Mouse (Mus musculus): ENCODE results near the gene Adgrg6. TPM values are rescaled to one million over a fixed set of nuclear protein-coding genes. Genes with fewer than 3 reads are reported as not detected.

The Adgrg6 gene
- polyA plus RNA-seq, 1 experiment from 2014 or later = 0.27 TPM

Other genes with a start within 250 kb of the Adgrg6 start
- gene Vta1, start 159.9 kb upstream of the Adgrg6 start, polyA plus RNA-seq (2016; fragmentation: Nextera tagmentation; extraction: Ambion mirVana) = 115 and 119 TPM in 2 replicates
- 0.55 and 0.59 TPM in 2 replicates for gene Nmbr, start 159.9 kb upstream of the Adgrg6 start, polyA plus RNA-seq (2016; fragmentation: Nextera tagmentation; extraction: Ambion mirVana)
- 0.10 TPM in 1 of 2 replicates, not detected in the other for gene Gje1, start 172.6 kb upstream of the Adgrg6 start, polyA plus RNA-seq (2016; fragmentation: Nextera tagmentation; extraction: Ambion mirVana)

Measured in forebrain, embryonic 10.5 days (tissue).